Mouse (Mus musculus) midbrain, embryonic 16.5 days (tissue): ENCODE data around the gene Aebp2. TPM values are rescaled to one million over a fixed set of nuclear protein-coding genes. Genes with fewer than 3 reads are reported as not detected.
"Not testable (repeated sequence)": the region's sequence is repeated elsewhere in the genome, so short reads cannot be mapped to it uniquely, and the experiment has no call there.

Experiments
- ATAC-seq: fragments of 200-750 bp; cut with Nextera tagmentation; 2 replicates; pipeline ENCODE4 v1.8.0; 2017; ENCODE audit warnings: moderate TSS enrichment
- H3K27ac ChIP-seq: fragments of 300-500 bp; sonication (generic); 2 replicates; pipeline ENCODE4 v1.5.1; 2014; ENCODE audit warnings: mild to moderate bottlenecking, low read length, mixed read lengths
- H3K27me3 ChIP-seq: fragments of 300-500 bp; sonication (generic); 2 replicates; pipeline ENCODE4 v1.6.1; 2014; ENCODE audit warnings: low read depth, low read length, mixed read lengths; ENCODE audit not compliant: control insufficient read depth, insufficient read depth
- H3K36me3 ChIP-seq: fragments of 300-500 bp; sonication (generic); 2 replicates; pipeline ENCODE4 v1.6.1; 2014; ENCODE audit warnings: mild to moderate bottlenecking, low read length, moderate library complexity, mixed read lengths; ENCODE audit not compliant: control insufficient read depth, insufficient read depth
- H3K4me1 ChIP-seq: fragments of 300-500 bp; sonication (generic); 2 replicates; pipeline ENCODE4 v1.6.1; 2014; ENCODE audit warnings: mild to moderate bottlenecking, low read length, mixed read lengths; ENCODE audit not compliant: control insufficient read depth, insufficient read depth
- H3K4me2 ChIP-seq: fragments of 300-500 bp; sonication (generic); 2 replicates; pipeline ENCODE4 v1.6.1; 2014; ENCODE audit warnings: mild to moderate bottlenecking, low read length, mixed read lengths
- H3K4me3 ChIP-seq: fragments of 300-500 bp; sonication (generic); 2 replicates; pipeline ENCODE4 v1.5.1; 2014; ENCODE audit warnings: low read depth, mild to moderate bottlenecking, low read length, moderate library complexity, mixed read lengths
- H3K9ac ChIP-seq: fragments of 300-500 bp; sonication (generic); 2 replicates; pipeline ENCODE4 v1.6.1; 2014; ENCODE audit warnings: low read depth, low read length, mixed read lengths
- H3K9me3 ChIP-seq: fragments of 300-500 bp; sonication (generic); replicated peaks from 2 replicates; pipeline ENCODE4 v1.6.1; 2014; ENCODE audit warnings: mild to moderate bottlenecking, low read length, mixed read lengths; ENCODE audit not compliant: control insufficient read depth, poor library complexity, severe bottlenecking
- WGBS: fragments of 180-500 bp; shearing (Covaris S2); extraction: QIAGEN DNeasy Blood & Tissue Kit; methylation state at CpG from one replicate; pipeline ENCODE4 v1.1.7; 2014; 5-methylcytosine and 5-hydroxymethylcytosine counted together
- polyA plus RNA-seq: library from polyadenylated mRNA; unstranded; fragments of >200 nt; fragmentation: Nextera tagmentation; extraction: Ambion mirVana; gene quantifications from 2 replicates; pipeline ENCODE4 v1.2.1, GENCODE M21; 2015

Aebp2 gene
- polyA plus RNA-seq, 1 experiment from 2014 or later = 7.5 TPM

DNA sequence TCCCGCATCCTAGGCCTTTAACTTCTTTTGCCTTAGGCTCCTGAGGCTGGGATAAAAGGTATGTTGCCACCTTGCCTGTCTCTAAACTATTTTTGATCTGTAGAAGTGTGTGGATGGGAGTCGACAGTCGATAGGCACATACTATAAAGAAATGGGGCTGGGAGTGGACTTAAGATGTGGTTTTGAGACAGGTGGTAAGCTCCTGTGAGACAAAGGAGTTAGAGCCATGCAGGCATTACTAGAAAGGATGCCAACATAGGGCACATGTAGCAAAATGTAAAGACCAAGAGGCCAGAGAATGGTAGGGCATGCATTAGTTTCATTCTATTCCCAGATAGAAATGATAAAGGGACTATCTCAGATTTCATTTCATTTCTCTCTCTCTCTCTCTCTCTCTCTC lies 34.5 kb downstream of the Aebp2 start:
- no peak for ATAC-seq
- Histone ChIP-seq H3K4me1 (peaks cover 2% of the 10 kb centered on the region; the same call in 1 of the 2 replicates), H3K9ac (no peak overlapping the region), H3K9me3 (no peaks in the 10 kb centered on the region), H3K27ac (no peak overlapping the region), H3K4me3 (no peak overlapping the region), H3K27me3 (no peaks in the 10 kb centered on the region), H3K4me2 (no peak overlapping the region), H3K36me3 (peaks cover 4% of the 10 kb centered on the region; the same call in 1 of the 2 replicates)
- WGBS = 79% methylated on average over 3 of the region's 3 CpGs

GRCm38 (mm10) chr6:140657920-140658522 lies 35.6 kb downstream of the Aebp2 start:
- Histone ChIP-seq H3K36me3 (peaks cover 4% of the 10 kb centered on the region; the same call in 1 of the 2 replicates), H3K9ac (no peak overlapping the region), H3K4me2 (no peak overlapping the region), H3K9me3 (no peaks in the 10 kb centered on the region), H3K4me1 (peaks cover 2% of the 10 kb centered on the region; the same call in 1 of the 2 replicates), H3K4me3 (no peak overlapping the region), H3K27ac (no peak overlapping the region), H3K27me3 (no peaks in the 10 kb centered on the region)
- WGBS = 89% methylated on average over 3 of the region's 3 CpGs
- ATAC-seq = no peak

DNA sequence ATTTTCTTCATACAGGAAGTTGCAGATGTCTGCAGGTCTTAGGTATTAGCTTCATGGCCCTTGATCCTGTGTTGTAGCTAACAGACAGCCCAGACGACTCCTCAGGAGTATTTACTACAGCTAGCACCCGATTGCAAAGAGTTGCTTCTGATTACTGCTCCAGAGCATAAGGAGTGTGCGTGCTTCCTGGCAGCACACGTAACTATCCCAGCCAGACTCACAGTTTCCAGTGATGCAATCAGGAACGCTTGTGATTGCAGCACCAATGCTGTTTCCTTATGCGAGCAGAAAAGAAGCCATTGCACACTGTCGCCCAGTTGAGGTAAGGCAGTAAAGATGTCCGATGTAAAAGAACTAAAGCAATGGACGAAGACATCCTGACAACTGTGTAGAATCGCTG lies 38.6 kb downstream of the Aebp2 start:
- H3K27ac ChIP-seq = no peak overlapping the region
- ATAC-seq = no peak
- no peak overlapping the region for H3K9ac ChIP-seq
- H3K4me3 ChIP-seq = no peak overlapping the region
- H3K36me3 ChIP-seq = no peaks in the 10 kb centered on the region
- whole genome bisulfite sequencing = 95% methylated on average over 10 of the region's 10 CpGs
- H3K4me1 ChIP-seq = peaks cover 2% of the 10 kb centered on the region; the same call in 1 of the 2 replicates
- H3K27me3 ChIP-seq = no peaks in the 10 kb centered on the region
- H3K4me2 ChIP-seq = no peak overlapping the region
- H3K9me3 ChIP-seq = no peaks in the 10 kb centered on the region

- no peaks in the 10 kb centered on the region for H3K36me3 ChIP-seq
- H3K27me3 ChIP-seq = no peaks in the 10 kb centered on the region
- no peak for ATAC-seq
- no peak overlapping the region for H3K4me2 ChIP-seq
- no peaks in the 10 kb centered on the region for H3K9me3 ChIP-seq
- no peak overlapping the region for H3K4me3 ChIP-seq
- WGBS = 77% methylated on average over 7 of the region's 7 CpGs
- H3K9ac ChIP-seq = no peak overlapping the region
- H3K4me1 ChIP-seq = peaks cover 6% of the 10 kb centered on the region; the same call in 1 of the 2 replicates
- no peak overlapping the region for H3K27ac ChIP-seq
These were observed 39.3 kb downstream of the Aebp2 start for GRCm38 (mm10) chr6:140661777-140662176.

GRCm38 (mm10) chr6:140662290-140662689 lies 39.8 kb downstream of the Aebp2 start:
- H3K4me3 ChIP-seq = no peak overlapping the region
- H3K9ac ChIP-seq = no peak overlapping the region
- H3K4me2 ChIP-seq = no peak overlapping the region
- no peak overlapping the region for H3K27ac ChIP-seq
- no peaks in the 10 kb centered on the region for H3K27me3 ChIP-seq
- H3K9me3 ChIP-seq = no peaks in the 10 kb centered on the region
- no peaks in the 10 kb centered on the region for H3K36me3 ChIP-seq
- ATAC-seq = no peak
- H3K4me1 ChIP-seq = peaks cover 6% of the 10 kb centered on the region; the same call in 1 of the 2 replicates
- 73% methylated on average over 6 of the region's 6 CpGs for WGBS

DNA sequence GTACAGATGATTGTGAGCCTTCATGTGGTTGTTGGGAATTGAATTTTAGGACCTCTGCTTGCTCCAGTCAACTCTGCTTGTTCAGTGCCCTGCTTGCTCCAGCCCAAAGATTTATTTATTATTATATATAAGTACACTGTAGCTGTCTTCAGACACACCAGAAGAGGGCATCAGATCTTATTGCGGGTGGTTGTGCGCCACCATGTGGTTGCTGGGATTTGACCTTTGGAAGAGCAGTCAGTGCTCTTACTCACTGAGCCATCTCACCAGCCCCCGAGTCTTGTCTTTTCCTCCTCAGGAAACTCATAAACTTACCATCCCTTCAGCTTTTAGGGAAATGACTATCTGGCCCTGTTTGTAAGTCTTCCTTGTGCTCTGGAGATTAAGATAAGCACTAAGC lies 40.2 kb downstream of the Aebp2 start:
- H3K36me3 ChIP-seq, H3K4me3 ChIP-seq, H3K27ac ChIP-seq, H3K4me1 ChIP-seq, H3K27me3 ChIP-seq, ATAC-seq, H3K4me2 ChIP-seq, H3K9me3 ChIP-seq, H3K9ac ChIP-seq: not testable (repeated sequence)
- 56% methylated on average over 3 of the region's 3 CpGs for whole genome bisulfite sequencing

- WGBS = 83% methylated on average over 5 of the region's 5 CpGs
- 0 out of 2 replicates have a peak, but pooled peaks cover 4% of the 10 kb centered on the region for H3K4me1 ChIP-seq
- H3K4me3 ChIP-seq = no peak overlapping the region
- H3K36me3 ChIP-seq = no peaks in the 10 kb centered on the region
- no peak overlapping the region for H3K9ac ChIP-seq
- no peaks in the 10 kb centered on the region for H3K27me3 ChIP-seq
- H3K4me2 ChIP-seq = no peak overlapping the region
- H3K9me3 ChIP-seq = no peaks in the 10 kb centered on the region
- no peak for ATAC-seq
- no peak overlapping the region for H3K27ac ChIP-seq
These were observed 42.1 kb downstream of the Aebp2 start for GRCm38 (mm10) chr6:140664611-140665010.

- H3K27ac ChIP-seq = peak overlapping the region; percentile 47
- H3K9ac ChIP-seq = no peak overlapping the region
- 41% methylated on average over 18 of the region's 18 CpGs for WGBS
- H3K4me3 ChIP-seq = no peak overlapping the region
- 0 out of 2 replicates have a peak, but pooled peaks cover 4% of the 10 kb centered on the region for H3K4me1 ChIP-seq
- peak; percentile 76 for ATAC-seq
- H3K9me3 ChIP-seq = no peaks in the 10 kb centered on the region
- no peak overlapping the region for H3K4me2 ChIP-seq
- H3K36me3 ChIP-seq = no peaks in the 10 kb centered on the region
- no peaks in the 10 kb centered on the region for H3K27me3 ChIP-seq
These were observed 44.2 kb downstream of the Aebp2 start for GRCm38 (mm10) chr6:140666486-140667240.

GRCm38 (mm10) chr6:140667289-140667906 lies 44.9 kb downstream of the Aebp2 start:
- Histone ChIP-seq H3K27ac (no peak overlapping the region), H3K36me3 (no peaks in the 10 kb centered on the region), H3K27me3 (no peaks in the 10 kb centered on the region), H3K9me3 (no peaks in the 10 kb centered on the region), H3K4me3 (no peak overlapping the region), H3K4me2 (no peak overlapping the region), H3K4me1 (0 out of 2 replicates have a peak, but pooled peaks cover 4% of the 10 kb centered on the region), H3K9ac (no peak overlapping the region)
- WGBS = 78% methylated on average over 8 of the region's 8 CpGs
- peak; percentile 38 for ATAC-seq
